Mouse (Mus musculus): ENCODE measurements around the gene Ddx6.

GRCm38 (mm10) chr9:44567338-44568082 lies 37.2 kb upstream of the Ddx6 start:
- TF ChIP-seq CTCF (IDR thresholded peaks at IDR 0.05; ENCODE audit: borderline replicate concordance, insufficient read depth, low read depth, low read length) (no peak), POLR2A (IDR thresholded peaks at IDR 0.05; ENCODE audit: borderline replicate concordance, insufficient read depth, low read length) (no peak)

Data from cerebellum, adult 2 months (tissue).